Mouse (Mus musculus) testis, adult 2 months (tissue): ENCODE results near the gene Gm45623. TPM values are rescaled to one million over a fixed set of nuclear protein-coding genes. Genes with fewer than 3 reads are reported as not detected.

ENCODE experiments used
- H3K27ac ChIP-seq: fragments of 200-500 bp; 2 replicates; pipeline ENCODE4 v1.5.1; 2012; ENCODE audit warnings: low read depth, low read length; ENCODE audit not compliant: control insufficient read depth, insufficient read depth
- H3K27me3 ChIP-seq: fragments of 200-500 bp; 2 replicates; pipeline ENCODE4 v1.6.1; 2012; ENCODE audit warnings: mild to moderate bottlenecking, low read length, moderate library complexity; ENCODE audit not compliant: control insufficient read depth, insufficient read depth
- H3K36me3 ChIP-seq: fragments of 200-500 bp; 2 replicates; pipeline ENCODE4 v1.6.1; 2012; ENCODE audit warnings: mild to moderate bottlenecking, low read length; ENCODE audit not compliant: control insufficient read depth, insufficient read depth
- H3K4me1 ChIP-seq: fragments of 200-500 bp; 2 replicates; pipeline ENCODE4 v1.6.1; 2012; ENCODE audit warnings: low read length; ENCODE audit not compliant: control insufficient read depth, insufficient read depth
- H3K4me3 ChIP-seq: fragments of 200-500 bp; 2 replicates; pipeline ENCODE4 v1.5.1; 2012; ENCODE audit warnings: low read depth, mild to moderate bottlenecking, low read length, moderate library complexity, mixed read lengths; ENCODE audit not compliant: control insufficient read depth
- CTCF ChIP-seq: fragments of 200-500 bp; IDR thresholded peaks from 2 replicates; pipeline ENCODE4 v1.5.1; 2012; ENCODE audit warnings: low read depth, mild to moderate bottlenecking, inconsistent platforms, low read length, moderate library complexity; ENCODE audit not compliant: control insufficient read depth, insufficient read depth, insufficient replicate concordance
- POLR2A ChIP-seq: fragments of 200-500 bp; IDR thresholded peaks from 2 replicates; pipeline ENCODE4 v1.6.1; 2012; ENCODE audit warnings: low read depth, mild to moderate bottlenecking, inconsistent platforms, low read length, moderate library complexity; ENCODE audit not compliant: control insufficient read depth
- polyA plus RNA-seq: library from polyadenylated mRNA; depleted of rRNA; stranded (reverse); fragments of >200 nt; gene quantifications from 2 replicates; pipeline ENCODE4 v1.2.3, GENCODE M21; 2012; rRNA removed

Gene Gm45623
- 0.25 and 0.60 TPM in 2 replicates for polyA plus RNA-seq

GRCm38 (mm10) chr13:56753192-56753951, at the start of gene Gm45623:
Gene Gm45623 (minus strand): TSS chr13:56753827.
- Histone ChIP-seq H3K4me1 (peaks cover 8% of the 10 kb centered on the region), H3K36me3 (no peaks in the 10 kb centered on the region), H3K4me3 (peak within 1 kb of the TSS; percentile 23), H3K27me3 (no peaks in the 10 kb centered on the region), H3K27ac (no peak within 1 kb of the TSS)
- no peak for TF ChIP-seq POLR2A
- no peak for TF ChIP-seq CTCF

- Histone ChIP-seq H3K27me3 (no peaks in the 10 kb centered on the region), H3K27ac (no peak overlapping the region), H3K4me1 (no peaks in the 10 kb centered on the region; the same call in 1 of the 2 replicates), H3K36me3 (no peaks in the 10 kb centered on the region), H3K4me3 (no peak overlapping the region)
- no peak for TF ChIP-seq CTCF
- no peak for TF ChIP-seq POLR2A
Measured at GRCm38 (mm10) chr13:56797459-56797858, 43.8 kb upstream of the Gm45623 start.

- H3K4me1 ChIP-seq: no peaks in the 10 kb centered on the region; the same call in 1 of the 2 replicates
- H3K27me3 ChIP-seq: no peaks in the 10 kb centered on the region
- no peak overlapping the region for H3K27ac ChIP-seq
- H3K36me3 ChIP-seq: no peaks in the 10 kb centered on the region
- TF ChIP-seq POLR2A: no peak
- no peak for TF ChIP-seq CTCF
- H3K4me3 ChIP-seq: no peak overlapping the region
Measured at GRCm38 (mm10) chr13:56795501-56795900, 41.9 kb upstream of the Gm45623 start.

DNA sequence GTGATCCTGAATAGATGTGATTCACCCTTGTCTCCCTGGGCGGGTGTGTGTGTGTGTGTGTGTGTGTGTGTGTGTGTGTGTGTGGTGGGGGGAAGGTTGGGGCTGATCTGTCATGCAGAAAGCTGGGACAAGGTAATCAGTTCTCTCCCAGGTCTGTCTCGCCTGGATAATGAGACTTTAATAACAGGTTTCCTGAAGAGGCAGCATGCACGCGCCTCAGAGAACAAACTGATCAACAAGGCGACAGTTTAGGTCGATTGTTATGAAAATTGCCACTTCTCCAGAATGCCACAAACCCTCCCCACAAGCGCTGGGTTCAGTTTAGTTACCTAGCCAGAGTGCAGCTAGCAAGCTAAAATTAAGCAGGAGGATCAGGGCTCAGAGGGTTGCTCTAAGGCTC, 40.8 kb upstream of the Gm45623 start:
- Histone ChIP-seq H3K4me3 (peak overlapping the region; percentile 40), H3K27ac (no peak overlapping the region), H3K27me3 (no peaks in the 10 kb centered on the region), H3K36me3 (no peaks in the 10 kb centered on the region), H3K4me1 (no peaks in the 10 kb centered on the region; the same call in 1 of the 2 replicates)
- TF ChIP-seq CTCF (no peak), POLR2A (no peak)

DNA sequence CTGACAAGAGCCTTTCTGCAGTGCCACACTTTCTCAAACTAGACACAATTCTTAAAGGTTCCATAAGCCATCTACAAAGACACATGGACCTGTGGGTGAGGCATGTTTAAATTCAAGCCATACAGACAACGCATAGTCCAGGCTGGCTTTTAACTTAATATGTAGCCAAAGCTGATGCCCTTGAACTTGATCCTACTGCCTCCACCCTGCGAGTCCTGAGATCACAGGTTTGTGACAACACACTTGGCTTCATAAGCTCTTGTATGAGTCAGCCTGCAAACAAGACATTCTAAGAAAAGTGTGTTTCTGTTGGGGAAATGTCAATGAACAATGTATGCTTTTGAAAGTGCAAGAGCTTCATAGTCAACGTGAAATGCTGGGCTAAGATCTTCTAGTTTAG, 39.2 kb upstream of the Gm45623 start:
- Histone ChIP-seq H3K4me1 (no peaks in the 10 kb centered on the region; the same call in 1 of the 2 replicates), H3K27ac (no peak overlapping the region), H3K27me3 (no peaks in the 10 kb centered on the region), H3K36me3 (no peaks in the 10 kb centered on the region), H3K4me3 (no peak overlapping the region)
- TF ChIP-seq CTCF (no peak), POLR2A (no peak)

- H3K27ac ChIP-seq: no peak overlapping the region
- no peaks in the 10 kb centered on the region; the same call in 1 of the 2 replicates for H3K4me1 ChIP-seq
- no peaks in the 10 kb centered on the region for H3K27me3 ChIP-seq
- no peaks in the 10 kb centered on the region for H3K36me3 ChIP-seq
- H3K4me3 ChIP-seq: no peak overlapping the region
- TF ChIP-seq POLR2A (no peak), CTCF (no peak)
Measured at GRCm38 (mm10) chr13:56790683-56791082, 37.1 kb upstream of the Gm45623 start.

GRCm38 (mm10) chr13:56782621-56783020, 29.0 kb upstream of the Gm45623 start:
- Histone ChIP-seq H3K36me3 (no peaks in the 10 kb centered on the region), H3K27ac (no peak overlapping the region), H3K4me3 (no peak overlapping the region), H3K4me1 (no peaks in the 10 kb centered on the region), H3K27me3 (no peaks in the 10 kb centered on the region)
- TF ChIP-seq CTCF: no peak
- TF ChIP-seq POLR2A: no peak
